Mouse (Mus musculus) MEL (cell line): ENCODE measurements around the gene Ccnk. TPM values are rescaled to one million over a fixed set of nuclear protein-coding genes. Genes with fewer than 3 reads are reported as not detected.

Source experiments
- DNase-seq: peaks from one replicate; pipeline ENCODE4 v3.0.0; 2011; ENCODE audit warnings: low read depth, low spot score
- H3K27ac ChIP-seq: 2 replicates; pipeline ENCODE4 v1.5.1; 2012; ENCODE audit warnings: low read depth, mild to moderate bottlenecking, control low read depth, low read length, moderate library complexity; ENCODE audit not compliant: control insufficient read depth
- H3K27me3 ChIP-seq, 2 experiments: fragments of 150-350 bp in 1 of 2; sonication (generic) in 1 of 2; 2 replicates each; pipeline ENCODE4 v1.6.1; 2012; ENCODE audit warnings: low read length in 2 of 2, mild to moderate bottlenecking in 2 of 2, improper control_type of control experiment in 1 of 2, moderate library complexity in 1 of 2; ENCODE audit not compliant: insufficient read depth in 2 of 2, control insufficient read depth in 1 of 2
- H3K36me3 ChIP-seq, 2 experiments: 2 replicates each; pipeline ENCODE4 v1.6.1; 2012 to 2014; ENCODE audit warnings: low read length in 2 of 2, improper control_type of control experiment in 1 of 2, inconsistent platforms in 1 of 2, mild to moderate bottlenecking in 1 of 2; ENCODE audit not compliant: insufficient read depth in 2 of 2, control insufficient read depth in 1 of 2
- H3K4me1 ChIP-seq, 2 experiments: fragments of 150-350 bp in 1 of 2; sonication (generic) in 1 of 2; 2 replicates each; pipeline ENCODE4 v1.6.1; 2012; ENCODE audit warnings: low read length in 2 of 2, improper control_type of control experiment in 1 of 2, mild to moderate bottlenecking in 1 of 2; ENCODE audit not compliant: insufficient read depth in 2 of 2, control insufficient read depth in 1 of 2
- H3K4me3 ChIP-seq, 2 experiments: fragments of 150-350 bp in 1 of 2; sonication (generic) in 1 of 2; 2 replicates each; pipeline ENCODE4 v1.5.1; 2012; ENCODE audit warnings: low read depth in 2 of 2, low read length in 2 of 2, mild to moderate bottlenecking in 2 of 2, moderate library complexity in 2 of 2, control low read depth in 1 of 2, improper control_type of control experiment in 1 of 2; ENCODE audit not compliant: control insufficient read depth in 1 of 2, insufficient read depth in 1 of 2
- H3K79me2 ChIP-seq: 2 replicates; pipeline ENCODE4 v1.6.1; 2012; ENCODE audit warnings: mild to moderate bottlenecking, low read length, moderate library complexity; ENCODE audit not compliant: control insufficient read depth, poor library complexity, insufficient read depth
- H3K9ac ChIP-seq: 2 replicates; pipeline ENCODE4 v1.6.1; 2012; ENCODE audit warnings: low read depth, mild to moderate bottlenecking, control low read depth, low read length, moderate library complexity; ENCODE audit not compliant: control insufficient read depth, poor library complexity, severe bottlenecking
- H3K9me3 ChIP-seq: fragments of 150-350 bp; sonication (generic); replicated peaks from 2 replicates; pipeline ENCODE4 v1.6.1; 2012; ENCODE audit warnings: mild to moderate bottlenecking, low read length, improper control_type of control experiment, moderate library complexity; ENCODE audit not compliant: insufficient read depth
- CHD1 ChIP-seq: IDR thresholded peaks from 2 replicates; pipeline ENCODE4 v1.6.1; 2012; ENCODE audit warnings: low read depth, mild to moderate bottlenecking, inconsistent platforms, low read length, improper control_type of control experiment
- E2F4 ChIP-seq: IDR thresholded peaks from 2 replicates; pipeline ENCODE4 v1.6.1; 2011; ENCODE audit warnings: low read depth, low read length, improper control_type of control experiment, borderline replicate concordance
- ELF1 ChIP-seq: IDR thresholded peaks from 2 replicates; pipeline ENCODE4 v1.6.1; 2014; ENCODE audit warnings: low read depth, mild to moderate bottlenecking, inconsistent platforms, low read length, improper control_type of control experiment, moderate library complexity
- EP300 ChIP-seq, 2 experiments: IDR thresholded peaks; 2 replicates each; pipeline ENCODE4 v1.6.1; 2011; ENCODE audit warnings: improper control_type of control experiment in 2 of 2, low read length in 2 of 2, low read depth in 1 of 2, mild to moderate bottlenecking in 1 of 2
- KAT2A ChIP-seq: conservative IDR thresholded peaks from 2 replicates; pipeline ENCODE4 v1.6.1; 2012; ENCODE audit warnings: low read depth, low read length, improper control_type of control experiment, inconsistent platforms
- MAFK ChIP-seq: IDR thresholded peaks from 2 replicates; pipeline ENCODE4 v1.6.1; 2011; ENCODE audit warnings: low read depth, mild to moderate bottlenecking, low read length, improper control_type of control experiment, borderline replicate concordance
- MAZ ChIP-seq: IDR thresholded peaks from 2 replicates; pipeline ENCODE4 v1.6.1; 2012; ENCODE audit warnings: low read depth, mild to moderate bottlenecking, inconsistent platforms, low read length, improper control_type of control experiment
- MEF2A ChIP-seq: IDR thresholded peaks from 2 replicates; pipeline ENCODE4 v1.6.1; 2014; ENCODE audit warnings: low read depth, mild to moderate bottlenecking, inconsistent platforms, low read length, improper control_type of control experiment; ENCODE audit not compliant: poor library complexity, insufficient replicate concordance, severe bottlenecking; ENCODE audit errors: extremely low read depth
- MXI1 ChIP-seq: IDR thresholded peaks from 2 replicates; pipeline ENCODE4 v1.6.1; 2011; ENCODE audit warnings: mild to moderate bottlenecking, low read depth, low read length, improper control_type of control experiment
- MYB ChIP-seq: IDR thresholded peaks from 2 replicates; pipeline ENCODE4 v1.6.1; 2011; ENCODE audit warnings: mild to moderate bottlenecking, low read depth, low read length, improper control_type of control experiment
- NELFE ChIP-seq: IDR thresholded peaks from 2 replicates; pipeline ENCODE4 v1.6.1; 2011; ENCODE audit warnings: low read depth, low read length, improper control_type of control experiment
- NRF1 ChIP-seq: IDR thresholded peaks from 2 replicates; pipeline ENCODE4 v1.6.1; 2014; ENCODE audit warnings: low read depth, mild to moderate bottlenecking, inconsistent platforms, low read length, improper control_type of control experiment, moderate library complexity; ENCODE audit not compliant: poor library complexity, insufficient read depth, severe bottlenecking
- POLR2AphosphoS2 ChIP-seq: IDR thresholded peaks from 2 replicates; pipeline ENCODE4 v1.6.1; 2011; ENCODE audit warnings: low read length, improper control_type of control experiment
- RCOR1 ChIP-seq: IDR thresholded peaks from 2 replicates; pipeline ENCODE4 v1.6.1; 2012; ENCODE audit warnings: low read depth, mild to moderate bottlenecking, inconsistent platforms, low read length, improper control_type of control experiment
- TBP ChIP-seq: IDR thresholded peaks from 2 replicates; pipeline ENCODE4 v1.8.0; 2011; ENCODE audit warnings: low read depth, low read length, improper control_type of control experiment
- USF2 ChIP-seq, 2 experiments: IDR thresholded peaks; 2 replicates each; pipeline ENCODE4 v1.6.1; 2011 to 2012; ENCODE audit warnings: improper control_type of control experiment in 2 of 2, low read length in 2 of 2, borderline replicate concordance in 1 of 2, inconsistent platforms in 1 of 2, low read depth in 1 of 2, mild to moderate bottlenecking in 1 of 2; ENCODE audit not compliant: insufficient read depth in 1 of 2
- ZC3H11A ChIP-seq: IDR thresholded peaks from 2 replicates; pipeline ENCODE4 v1.6.1; 2012; ENCODE audit warnings: low read depth, mild to moderate bottlenecking, inconsistent platforms, low read length, improper control_type of control experiment
- polyA plus RNA-seq, 2 experiments: library from polyadenylated mRNA; stranded (reverse) in 1 of 2; unstranded in 1 of 2; fragments of >175 nt in 1 of 2; fragments of >200 nt in 1 of 2; gene quantifications; 2 replicates each; pipeline versions ENCODE4 v1.2.1 to v1.2.4; 2012; ENCODE audit warnings: low replicate concordance in 2 of 2, low read depth in 1 of 2; ENCODE audit not compliant: insufficient read length in 2 of 2, insufficient read depth in 1 of 2, missing spikeins in 1 of 2
- total RNA-seq: library from RNA; depleted of rRNA; stranded (reverse); fragments of 300-350 nt; gene quantifications from 2 replicates; pipeline ENCODE4 v1.2.3, GENCODE M21; 2012

Ccnk gene
- total and polyA plus RNA-seq, 3 experiments = 7.6 to 69.6 (median 62.8) TPM

- no peaks in the 10 kb centered on the region for H3K27me3 ChIP-seq
- no peaks in the 10 kb centered on the region for H3K4me1 ChIP-seq
- no peak for DNase-seq
- H3K9ac ChIP-seq = no peak overlapping the region
- H3K79me2 ChIP-seq = no peaks in the 10 kb centered on the region; the same call in 1 of the 2 replicates
- H3K4me3 ChIP-seq = no peak overlapping the region
- no peaks in the 10 kb centered on the region for H3K9me3 ChIP-seq
- H3K27ac ChIP-seq = no peak overlapping the region
- no peak for TF ChIP-seq E2F4
- no peak for TF ChIP-seq MYB
- no peak for TF ChIP-seq CHD1
- no peaks in the 10 kb centered on the region for H3K36me3 ChIP-seq
Measured at GRCm38 (mm10) chr12:108225781-108226180, 46.4 kb downstream of the Ccnk start.

- H3K9ac ChIP-seq = no peak overlapping the region
- no peaks in the 10 kb centered on the region for H3K9me3 ChIP-seq
- no peak overlapping the region for H3K27ac ChIP-seq
- no peaks in the 10 kb centered on the region; the same call in 1 of the 2 replicates for H3K79me2 ChIP-seq
- no peak for DNase-seq
- no peaks in the 10 kb centered on the region for H3K27me3 ChIP-seq
- no peaks in the 10 kb centered on the region for H3K4me1 ChIP-seq
- no peak for TF ChIP-seq NRF1
- no peak for TF ChIP-seq NELFE
- no peak for TF ChIP-seq RCOR1
- no peak for TF ChIP-seq MYB
- TF ChIP-seq MAZ = no peak
- TF ChIP-seq TBP = no peak
- no peak for TF ChIP-seq MAFK
- TF ChIP-seq ZC3H11A = no peak
- no peak for TF ChIP-seq EP300 (IDR thresholded peaks at IDR 0.05; ENCODE audit: low read depth in 1 of 2, low read length in 2 of 2)
- TF ChIP-seq POLR2AphosphoS2 = no peak
- no peak for TF ChIP-seq MEF2A
- TF ChIP-seq MXI1 = no peak
- H3K4me3 ChIP-seq = no peak overlapping the region
- H3K36me3 ChIP-seq = no peaks in the 10 kb centered on the region
Measured at GRCm38 (mm10) chr12:108226216-108226615, 46.8 kb downstream of the Ccnk start.

- no peaks in the 10 kb centered on the region for H3K36me3 ChIP-seq
- H3K79me2 ChIP-seq = no peaks in the 10 kb centered on the region; the same call in 1 of the 2 replicates
- H3K4me3 ChIP-seq = no peak overlapping the region
- no peaks in the 10 kb centered on the region for H3K9me3 ChIP-seq
- no peak for DNase-seq
- no peaks in the 10 kb centered on the region for H3K4me1 ChIP-seq
- H3K27ac ChIP-seq = no peak overlapping the region
- no peak overlapping the region for H3K9ac ChIP-seq
- H3K27me3 ChIP-seq = no peaks in the 10 kb centered on the region
- TF ChIP-seq MEF2A (no peak), KAT2A (no peak), USF2 (IDR thresholded peaks at IDR 0.05; ENCODE audit: borderline replicate concordance in 1 of 2, insufficient read depth in 1 of 2, low read depth in 1 of 2, low read length in 2 of 2) (no peak), ELF1 (no peak)
- TF ChIP-seq, all 39 proteins: peak for 0
Measured at GRCm38 (mm10) chr12:108226941-108227340, 47.6 kb downstream of the Ccnk start.
